Mouse (Mus musculus) G1E (cell line): Measurements from ENCODE around the gene Vmn1r12. TPM values are rescaled to one million over a fixed set of nuclear protein-coding genes. Genes with fewer than 3 reads are reported as not detected.
"Not testable (repeated sequence)": the region's sequence is repeated elsewhere in the genome, so short reads cannot be mapped to it uniquely, and the experiment has no call there.

Source experiments
- ATAC-seq: 2 replicates; pipeline ENCODE4 v1.8.0; 2016; ENCODE audit warnings: mild to moderate bottlenecking; ENCODE audit not compliant: insufficient number of reproducible peaks, poor library complexity, low FRiP score, severe bottlenecking; ENCODE audit errors: extremely low read depth
- DNase-seq: peaks from one replicate; pipeline ENCODE4 v3.0.0; 2012; ENCODE audit warnings: low spot score
- H3K27me3 ChIP-seq: 2 replicates; pipeline ENCODE4 v1.6.1; 2012; ENCODE audit warnings: mild to moderate bottlenecking, low read length, inconsistent platforms; ENCODE audit not compliant: insufficient read depth
- H3K36me3 ChIP-seq: replicated peaks from 2 replicates; pipeline ENCODE3; 2012; ENCODE audit warnings: mild to moderate bottlenecking, inconsistent platforms
- H3K4me1 ChIP-seq: 2 replicates; pipeline ENCODE4 v1.6.1; 2012; ENCODE audit warnings: low read depth, low read length, inconsistent platforms, mixed read lengths; ENCODE audit not compliant: insufficient read depth
- H3K4me3 ChIP-seq: 2 replicates; pipeline ENCODE4 v1.5.1; 2012; ENCODE audit warnings: low read depth, mild to moderate bottlenecking, inconsistent platforms, low read length, moderate library complexity, mixed read lengths
- H3K9me3 ChIP-seq: replicated peaks from 2 replicates; pipeline ENCODE4 v1.6.1; 2012; ENCODE audit warnings: inconsistent platforms
- CTCF ChIP-seq: IDR thresholded peaks from 2 replicates; pipeline ENCODE4 v1.5.1; 2012; ENCODE audit warnings: low read depth, low read length, inconsistent platforms, mixed read lengths
- GATA1 ChIP-seq: IDR thresholded peaks from 2 replicates; pipeline ENCODE4 v1.6.1; 2012; ENCODE audit warnings: borderline replicate concordance, low read length, inconsistent platforms, mixed read lengths
- GATA2 ChIP-seq: IDR thresholded peaks from 2 replicates; pipeline ENCODE4 v1.6.1; 2012; ENCODE audit warnings: low read depth, low read length, inconsistent platforms, borderline replicate concordance
- POLR2AphosphoS5 ChIP-seq: IDR thresholded peaks from 2 replicates; pipeline ENCODE4 v1.6.1; 2012; ENCODE audit warnings: low read depth, low read length, inconsistent platforms; ENCODE audit not compliant: insufficient replicate concordance
- TAL1 ChIP-seq: conservative IDR thresholded peaks from 2 replicates; pipeline ENCODE4 v1.6.1; 2012; ENCODE audit warnings: low read depth, low read length, inconsistent platforms, mixed read lengths
- polyA plus RNA-seq: library from polyadenylated mRNA; stranded (reverse); fragments of >175 nt; gene quantifications from 2 replicates; pipeline ENCODE4 v1.2.3, GENCODE M21; 2012
- total RNA-seq, 2 experiments: library from RNA; stranded (forward) in 1 of 2; stranded (reverse) in 1 of 2; fragments of 200-1000 nt in 1 of 2; fragments of >200 nt in 1 of 2; fragmentation: Nextera tagmentation in 1 of 2; gene quantifications; 2 replicates each; pipeline ENCODE4 v1.2.3; 2014 to 2017

Vmn1r12 gene
- total RNA-seq (2014; fragmentation: Nextera tagmentation) (not detected in 2 replicates), total RNA-seq (2017) (under 0.01 and 0.05 TPM in 2 replicates), polyA plus RNA-seq (not detected in 2 replicates)

- ATAC-seq (no peak), DNase-seq (no peak)
- Histone ChIP-seq H3K4me1 (no peaks in the 10 kb centered on the region), H3K27me3 (no peaks in the 10 kb centered on the region), H3K4me3 (no peak within 1 kb of the TSS), H3K9me3 (no peaks in the 10 kb centered on the region), H3K36me3 (no peaks in the 10 kb centered on the region)
- no peak for TF ChIP-seq GATA2
- no peak for TF ChIP-seq GATA1
- TF ChIP-seq POLR2AphosphoS5, result no peak
Observed at GRCm38 (mm10) chr6:57156619-57157018, at the start of gene Vmn1r12. Gene Vmn1r12 (plus strand): TSS chr6:57156919.

GRCm38 (mm10) chr6:57109154-57109553, 47.6 kb upstream of the Vmn1r12 start, which contains the start of gene Vmn1r10:
Gene Vmn1r10 (plus strand): TSS chr6:57109454.
- TF ChIP-seq CTCF, result no peak
- TF ChIP-seq POLR2AphosphoS5, result no peak
- no peak for TF ChIP-seq GATA2
- TF ChIP-seq GATA1, result no peak
- TF ChIP-seq TAL1, result no peak
- no peaks in the 10 kb centered on the region for H3K27me3 ChIP-seq
- H3K4me1 ChIP-seq, result no peaks in the 10 kb centered on the region
- H3K9me3 ChIP-seq, result no peaks in the 10 kb centered on the region
- no peaks in the 10 kb centered on the region for H3K36me3 ChIP-seq
- ATAC-seq (no peak), DNase-seq (no peak)
- no peak within 1 kb of the TSS for H3K4me3 ChIP-seq

GRCm38 (mm10) chr6:57133155-57133554, 23.6 kb upstream of the Vmn1r12 start, which contains the start of gene Vmn1r11:
Gene Vmn1r11 (plus strand): TSS chr6:57133455.
- no peak for ATAC-seq
- Histone ChIP-seq H3K27me3 (no peaks in the 10 kb centered on the region), H3K4me1 (no peaks in the 10 kb centered on the region), H3K4me3 (no peak within 1 kb of the TSS), H3K36me3 (no peaks in the 10 kb centered on the region), H3K9me3 (no peaks in the 10 kb centered on the region)
- DNase-seq, result no peak
- TF ChIP-seq GATA1 (no peak), POLR2AphosphoS5 (no peak), TAL1 (no peak), CTCF (no peak), GATA2 (no peak)

GRCm38 (mm10) chr6:57190016-57190415, 33.3 kb downstream of the Vmn1r12 start:
- not testable (repeated sequence) for H3K4me3 ChIP-seq, ATAC-seq, DNase-seq, H3K9me3 ChIP-seq, H3K4me1 ChIP-seq, H3K27me3 ChIP-seq, H3K36me3 ChIP-seq

GRCm38 (mm10) chr6:57202990-57203389, 46.3 kb downstream of the Vmn1r12 start, which contains the start of gene Vmn1r13:
Gene Vmn1r13 (plus strand): TSS chr6:57203290.
- not testable (repeated sequence) for ATAC-seq, H3K4me1 ChIP-seq, DNase-seq, H3K27me3 ChIP-seq, H3K9me3 ChIP-seq, H3K36me3 ChIP-seq, H3K4me3 ChIP-seq

Other genes with a start within 250 kb of the Vmn1r12 start
- gene Nt5c3, start 233.0 kb upstream of the Vmn1r12 start, total RNA-seq (2014; fragmentation: Nextera tagmentation), result 274 and 280 TPM in 2 replicates
- gene Nt5c3, start 233.0 kb upstream of the Vmn1r12 start, total RNA-seq (2017), result 292 and 317 TPM in 2 replicates
- gene Nt5c3, start 233.0 kb upstream of the Vmn1r12 start, polyA plus RNA-seq, result 120 and 122 TPM in 2 replicates
- gene Vmn1r4, start 232.9 kb upstream of the Vmn1r12 start, total RNA-seq (2014; fragmentation: Nextera tagmentation), result 2.6 TPM in 1 of 2 replicates, not detected in the other
- gene Vmn1r4, start 232.9 kb upstream of the Vmn1r12 start, total RNA-seq (2017), result 0.87 and 1.9 TPM in 2 replicates
- gene Vmn1r4, start 232.9 kb upstream of the Vmn1r12 start, polyA plus RNA-seq, result not detected in 2 replicates
- gene Vmn1r5, start 186.6 kb upstream of the Vmn1r12 start, total RNA-seq (2014; fragmentation: Nextera tagmentation), result not detected in 2 replicates
- gene Vmn1r5, start 186.6 kb upstream of the Vmn1r12 start, total RNA-seq (2017), result 0.05 and 0.12 TPM in 2 replicates
- gene Vmn1r5, start 186.6 kb upstream of the Vmn1r12 start, polyA plus RNA-seq, result not detected in 2 replicates
- gene Vmn1r6, start 159.7 kb upstream of the Vmn1r12 start, total RNA-seq (2014; fragmentation: Nextera tagmentation), result not detected in 2 replicates
- 0.05 and 0.06 TPM in 2 replicates for gene Vmn1r6, start 159.7 kb upstream of the Vmn1r12 start, total RNA-seq (2017)
- not detected in 2 replicates for gene Vmn1r6, start 159.7 kb upstream of the Vmn1r12 start, polyA plus RNA-seq
- not detected in 2 replicates for gene Vmn1r7, start 131.6 kb upstream of the Vmn1r12 start, total RNA-seq (2014; fragmentation: Nextera tagmentation)
- gene Vmn1r7, start 131.6 kb upstream of the Vmn1r12 start, total RNA-seq (2017), result 0.23 and 0.38 TPM in 2 replicates
- gene Vmn1r7, start 131.6 kb upstream of the Vmn1r12 start, polyA plus RNA-seq, result not detected in 2 replicates
- gene Vmn1r8, start 124.6 kb upstream of the Vmn1r12 start, total RNA-seq (2014; fragmentation: Nextera tagmentation), result not detected in 2 replicates
- 0.16 TPM in 1 of 2 replicates, not detected in the other for gene Vmn1r8, start 124.6 kb upstream of the Vmn1r12 start, total RNA-seq (2017)
- not detected in 2 replicates for gene Vmn1r8, start 124.6 kb upstream of the Vmn1r12 start, polyA plus RNA-seq
- gene Vmn1r9, start 90.1 kb upstream of the Vmn1r12 start, total RNA-seq (2014; fragmentation: Nextera tagmentation), result not detected in 2 replicates
- 0.06 and 0.76 TPM in 2 replicates for gene Vmn1r9, start 90.1 kb upstream of the Vmn1r12 start, total RNA-seq (2017)
- not detected in 2 replicates for gene Vmn1r9, start 90.1 kb upstream of the Vmn1r12 start, polyA plus RNA-seq
- not detected in 2 replicates for gene Vmn1r10, start 47.5 kb upstream of the Vmn1r12 start, total RNA-seq (2014; fragmentation: Nextera tagmentation)
- gene Vmn1r10, start 47.5 kb upstream of the Vmn1r12 start, total RNA-seq (2017), result 0.12 TPM in 1 of 2 replicates, not detected in the other
- not detected in 2 replicates for gene Vmn1r10, start 47.5 kb upstream of the Vmn1r12 start, polyA plus RNA-seq
- not detected in 2 replicates for gene Vmn1r11, start 23.5 kb upstream of the Vmn1r12 start, total RNA-seq (2014; fragmentation: Nextera tagmentation)
- gene Vmn1r11, start 23.5 kb upstream of the Vmn1r12 start, total RNA-seq (2017), result 0.12 TPM in 1 of 2 replicates, not detected in the other
- not detected in 2 replicates for gene Vmn1r11, start 23.5 kb upstream of the Vmn1r12 start, polyA plus RNA-seq
- not detected in 2 replicates for gene Vmn1r13, start 46.4 kb downstream of the Vmn1r12 start, total RNA-seq (2014; fragmentation: Nextera tagmentation)
- gene Vmn1r13, start 46.4 kb downstream of the Vmn1r12 start, total RNA-seq (2017), result under 0.01 and 0.33 TPM in 2 replicates
- not detected in 2 replicates for gene Vmn1r13, start 46.4 kb downstream of the Vmn1r12 start, polyA plus RNA-seq
- not detected in 2 replicates for gene Vmn1r14, start 74.8 kb downstream of the Vmn1r12 start, total RNA-seq (2014; fragmentation: Nextera tagmentation)
- 0.06 and 0.22 TPM in 2 replicates for gene Vmn1r14, start 74.8 kb downstream of the Vmn1r12 start, total RNA-seq (2017)
- not detected in 2 replicates for gene Vmn1r14, start 74.8 kb downstream of the Vmn1r12 start, polyA plus RNA-seq
- not detected in 2 replicates for gene Vmn1r15, start 101.0 kb downstream of the Vmn1r12 start, total RNA-seq (2014; fragmentation: Nextera tagmentation)
- 0.38 TPM in 1 of 2 replicates, not detected in the other for gene Vmn1r15, start 101.0 kb downstream of the Vmn1r12 start, total RNA-seq (2017)
- not detected in 2 replicates for gene Vmn1r15, start 101.0 kb downstream of the Vmn1r12 start, polyA plus RNA-seq
- not detected in 2 replicates for gene Vmn1r16, start 172.6 kb downstream of the Vmn1r12 start, total RNA-seq (2014; fragmentation: Nextera tagmentation)
- 0.05 and 0.06 TPM in 2 replicates for gene Vmn1r16, start 172.6 kb downstream of the Vmn1r12 start, total RNA-seq (2017)
- gene Vmn1r16, start 172.6 kb downstream of the Vmn1r12 start, polyA plus RNA-seq, result not detected in 2 replicates
- not detected in 2 replicates for gene Vmn1r17, start 206.8 kb downstream of the Vmn1r12 start, total RNA-seq (2014; fragmentation: Nextera tagmentation)
- 0.17 TPM in 1 of 2 replicates, not detected in the other for gene Vmn1r17, start 206.8 kb downstream of the Vmn1r12 start, total RNA-seq (2017)
- gene Vmn1r17, start 206.8 kb downstream of the Vmn1r12 start, polyA plus RNA-seq, result not detected in 2 replicates
- not detected in 2 replicates for gene Vmn1r18, start 238.9 kb downstream of the Vmn1r12 start, total RNA-seq (2014; fragmentation: Nextera tagmentation)
- 0.06 and 0.16 TPM in 2 replicates for gene Vmn1r18, start 238.9 kb downstream of the Vmn1r12 start, total RNA-seq (2017)
- not detected in 2 replicates for gene Vmn1r18, start 238.9 kb downstream of the Vmn1r12 start, polyA plus RNA-seq
- not detected in 2 replicates for gene Vmn1r19, start 246.9 kb downstream of the Vmn1r12 start, total RNA-seq (2014; fragmentation: Nextera tagmentation)
- gene Vmn1r19, start 246.9 kb downstream of the Vmn1r12 start, total RNA-seq (2017), result 0.29 TPM in 1 of 2 replicates, not detected in the other
- not detected in 2 replicates for gene Vmn1r19, start 246.9 kb downstream of the Vmn1r12 start, polyA plus RNA-seq